26 mouse cellular contexts compared by ENCODE assay signal in the genomic region with DNA sequence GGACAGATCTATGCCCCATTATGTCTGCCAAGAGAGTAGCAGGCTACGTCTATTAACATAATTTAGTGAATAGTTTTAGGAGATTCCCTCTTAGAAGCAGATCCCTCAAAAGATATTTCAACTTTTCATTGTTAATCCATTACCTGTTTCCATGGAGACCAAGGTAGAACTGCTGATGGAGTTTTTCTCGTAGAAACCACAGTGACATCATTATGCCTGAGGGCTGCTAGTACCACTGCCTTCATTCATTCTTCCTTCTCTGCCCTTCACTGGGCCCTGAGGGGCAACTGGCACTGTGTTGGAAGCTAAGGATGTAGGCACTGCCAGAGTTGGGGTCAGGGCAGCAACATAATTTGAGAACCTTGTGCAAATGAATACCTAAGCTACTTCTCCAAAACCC.
DNase-seq lines count a peak whose midpoint lies in the region; ATAC-seq and TF ChIP-seq lines count a peak whose summit lies in the region.
"Had no signal": no experiment of that assay in that cellular context is flagged by ENCODE, and none has a peak within 500 bp of the region (broad histone marks: within the 10 kb centered on the region; RNA-seq: fewer than 3 reads in every experiment).

No protein-coding gene starts in this region.

- no peak overlapping the region for H3K27ac ChIP-seq in forebrain, embryonic 13.5 days
- H3K27ac ChIP-seq in forebrain, embryonic 11.5 days (ENCODE audit: low read depth, low read length): no peak overlapping the region
- no peak overlapping the region for H3K27ac ChIP-seq in hindbrain, embryonic 15.5 days (replicated peaks)
- no peak overlapping the region for H3K27ac ChIP-seq in hindbrain, embryonic 11.5 days (ENCODE audit: low read depth, low read length)
- H3K27ac ChIP-seq in midbrain, embryonic 14.5 days (replicated peaks; ENCODE audit: low read depth, low read length): no peak overlapping the region
- no peak overlapping the region for H3K27ac ChIP-seq in midbrain, embryonic 11.5 days (ENCODE audit: low read depth, low read length)
- H3K27ac ChIP-seq in midbrain, postnatal 0 days (ENCODE audit: low read depth, low read length): no peak overlapping the region
- H3K27ac ChIP-seq: embryonic facial prominence, embryonic 10.5 days; embryonic facial prominence, embryonic 13.5 days; heart, embryonic 13.5 days; hindbrain, embryonic 14.5 days had no signal

- 0 out of 2 replicates have a peak, but pooled peaks have one; percentile 48 for ATAC-seq in forebrain, embryonic 13.5 days
- ATAC-seq in forebrain, embryonic 11.5 days (replicated peaks; ENCODE audit: low FRiP score): no peak
- ATAC-seq in hindbrain, embryonic 15.5 days (ENCODE audit: low FRiP score, low read depth): peak; percentile 30; the same call in 1 of the 2 replicates
- no peak for ATAC-seq in hindbrain, embryonic 11.5 days (ENCODE audit: low FRiP score)
- ATAC-seq in midbrain, embryonic 14.5 days (ENCODE audit: low FRiP score, low TSS enrichment): no peak
- ATAC-seq in midbrain, embryonic 11.5 days (ENCODE audit: low FRiP score): no peak
- ATAC-seq in midbrain, postnatal 0 days (ENCODE audit: low FRiP score): peak; percentile 36; the same call in 1 of the 2 replicates
- ATAC-seq: activated CD4-positive, CD25-positive, alpha-beta regulatory T cell, adult 4 months; inflammation-experienced regulatory T-cells, adult 6 months; intestine, embryonic 16.5 days had no signal

- no peaks in the 10 kb centered on the region for H3K9me3 ChIP-seq in forebrain, embryonic 13.5 days (replicated peaks)
- no peaks in the 10 kb centered on the region for H3K9me3 ChIP-seq in forebrain, embryonic 11.5 days (ENCODE audit: control insufficient read depth, low read length)
- no peaks in the 10 kb centered on the region for H3K9me3 ChIP-seq in hindbrain, embryonic 15.5 days
- no peaks in the 10 kb centered on the region for H3K9me3 ChIP-seq in hindbrain, embryonic 11.5 days (ENCODE audit: control insufficient read depth, low read length)
- no peaks in the 10 kb centered on the region for H3K9me3 ChIP-seq in midbrain, embryonic 14.5 days (ENCODE audit: control insufficient read depth, low read length)
- H3K9me3 ChIP-seq in midbrain, embryonic 11.5 days (ENCODE audit: control insufficient read depth, low read length): no peaks in the 10 kb centered on the region
- H3K9me3 ChIP-seq in midbrain, postnatal 0 days (ENCODE audit: low read length): no peaks in the 10 kb centered on the region
- H3K9me3 ChIP-seq: embryonic facial prominence, embryonic 10.5 days; embryonic facial prominence, embryonic 13.5 days; heart, embryonic 13.5 days had no signal

- H3K4me2 ChIP-seq in forebrain, embryonic 13.5 days: no peak overlapping the region
- H3K4me2 ChIP-seq in forebrain, embryonic 11.5 days (ENCODE audit: low read depth, low read length, severe bottlenecking): no peak overlapping the region
- no peak overlapping the region for H3K4me2 ChIP-seq in hindbrain, embryonic 15.5 days
- no peak overlapping the region for H3K4me2 ChIP-seq in hindbrain, embryonic 11.5 days (replicated peaks; ENCODE audit: low read depth, low read length)
- no peak overlapping the region for H3K4me2 ChIP-seq in midbrain, embryonic 14.5 days (ENCODE audit: low read length)
- no peak overlapping the region for H3K4me2 ChIP-seq in midbrain, embryonic 11.5 days
- H3K4me2 ChIP-seq in midbrain, postnatal 0 days (ENCODE audit: low read depth, low read length, poor library complexity, severe bottlenecking): no peak overlapping the region
- H3K4me2 ChIP-seq: embryonic facial prominence, embryonic 13.5 days; heart, embryonic 13.5 days; hindbrain, embryonic 14.5 days had no signal

- H3K4me1 ChIP-seq in forebrain, embryonic 13.5 days: no peaks in the 10 kb centered on the region
- H3K4me1 ChIP-seq in forebrain, embryonic 11.5 days (replicated peaks; ENCODE audit: control insufficient read depth, insufficient read depth, low read length): no peaks in the 10 kb centered on the region
- H3K4me1 ChIP-seq in hindbrain, embryonic 15.5 days (replicated peaks): no peaks in the 10 kb centered on the region
- H3K4me1 ChIP-seq in hindbrain, embryonic 11.5 days (replicated peaks; ENCODE audit: control insufficient read depth, insufficient read depth, low read length): no peaks in the 10 kb centered on the region
- no peaks in the 10 kb centered on the region for H3K4me1 ChIP-seq in midbrain, embryonic 14.5 days (ENCODE audit: control insufficient read depth, insufficient read depth, low read length)
- no peaks in the 10 kb centered on the region for H3K4me1 ChIP-seq in midbrain, embryonic 11.5 days (ENCODE audit: control insufficient read depth, insufficient read depth, low read length)
- no peaks in the 10 kb centered on the region; the same call in 1 of the 2 replicates for H3K4me1 ChIP-seq in midbrain, postnatal 0 days (ENCODE audit: insufficient read depth, low read length)
- H3K4me1 ChIP-seq: embryonic facial prominence, embryonic 10.5 days; embryonic facial prominence, embryonic 13.5 days; heart, embryonic 13.5 days had no signal

- no peak overlapping the region for H3K9ac ChIP-seq in forebrain, embryonic 13.5 days
- H3K9ac ChIP-seq in forebrain, embryonic 11.5 days (ENCODE audit: low read length): no peak overlapping the region
- H3K9ac ChIP-seq in hindbrain, embryonic 15.5 days: no peak overlapping the region
- H3K9ac ChIP-seq in hindbrain, embryonic 11.5 days (ENCODE audit: low read depth, low read length): no peak overlapping the region
- no peak overlapping the region for H3K9ac ChIP-seq in midbrain, embryonic 14.5 days (replicated peaks; ENCODE audit: low read length)
- H3K9ac ChIP-seq in midbrain, embryonic 11.5 days (ENCODE audit: low read length): no peak overlapping the region
- no peak overlapping the region for H3K9ac ChIP-seq in midbrain, postnatal 0 days (replicated peaks; ENCODE audit: low read length, poor library complexity, severe bottlenecking)
- H3K9ac ChIP-seq: embryonic facial prominence, embryonic 13.5 days; heart, embryonic 13.5 days; hindbrain, embryonic 14.5 days had no signal

- TF ChIP-seq CTCF in midbrain, postnatal 0 days (IDR thresholded peaks at IDR 0.05): no peak

- 51% methylated on average over 2 of the region's 2 CpGs for WGBS in forebrain, embryonic 13.5 days
- 67% methylated on average over 2 of the region's 2 CpGs for WGBS in forebrain, embryonic 11.5 days
- WGBS in hindbrain, embryonic 15.5 days: 57% methylated on average over 2 of the region's 2 CpGs
- 72% methylated on average over 2 of the region's 2 CpGs for WGBS in hindbrain, embryonic 11.5 days
- WGBS in midbrain, embryonic 14.5 days: 47% methylated on average over 2 of the region's 2 CpGs
- 66% methylated on average over 2 of the region's 2 CpGs for WGBS in midbrain, embryonic 11.5 days
- 36% methylated on average over 2 of the region's 2 CpGs for whole genome bisulfite sequencing in midbrain, postnatal 0 days

- H3K27me3 ChIP-seq in forebrain, embryonic 13.5 days: no peaks in the 10 kb centered on the region
- H3K27me3 ChIP-seq in forebrain, embryonic 11.5 days (ENCODE audit: control insufficient read depth, insufficient read depth, low read length): no peaks in the 10 kb centered on the region
- H3K27me3 ChIP-seq in hindbrain, embryonic 15.5 days: no peaks in the 10 kb centered on the region
- no peaks in the 10 kb centered on the region for H3K27me3 ChIP-seq in hindbrain, embryonic 11.5 days (ENCODE audit: control insufficient read depth, insufficient read depth, low read length)
- no peaks in the 10 kb centered on the region for H3K27me3 ChIP-seq in midbrain, embryonic 14.5 days (ENCODE audit: control insufficient read depth, insufficient read depth, low read length)
- H3K27me3 ChIP-seq in midbrain, embryonic 11.5 days (ENCODE audit: control insufficient read depth, insufficient read depth, low read length): no peaks in the 10 kb centered on the region
- no peaks in the 10 kb centered on the region for H3K27me3 ChIP-seq in midbrain, postnatal 0 days (ENCODE audit: insufficient read depth, low read length)
- H3K27me3 ChIP-seq: embryonic facial prominence, embryonic 13.5 days; heart, embryonic 13.5 days had no signal

- no peak for DNase-seq in forebrain, embryonic 11.5 days (ENCODE audit: low spot score)
- DNase-seq in hindbrain, embryonic 11.5 days (ENCODE audit: low spot score): no peak
- DNase-seq in midbrain, embryonic 14.5 days: peak; percentile 20
- DNase-seq in midbrain, embryonic 11.5 days (ENCODE audit: low spot score, missing footprints): no peak
- DNase-seq in midbrain, postnatal 0 days (ENCODE audit: low spot score): peak; percentile 27
- DNase-seq: adrenal gland, adult 8-10 months; adrenal gland, postnatal 25 days; cerebellum, adult 11-12 months; cerebellum, adult 8-10 months; cerebellum, postnatal 10 days; cerebellum, postnatal 36 days; embryo, embryonic 11 days; gastrocnemius, postnatal 25 days; heart, adult 18-20 months; heart, postnatal 14 days; heart, postnatal 4 days had no signal

- H3K4me3 ChIP-seq in forebrain, embryonic 13.5 days: no peak overlapping the region
- no peak overlapping the region for H3K4me3 ChIP-seq in forebrain, embryonic 11.5 days (ENCODE audit: low read depth, low read length)
- H3K4me3 ChIP-seq in hindbrain, embryonic 15.5 days: no peak overlapping the region
- H3K4me3 ChIP-seq in hindbrain, embryonic 11.5 days (ENCODE audit: low read depth, low read length): no peak overlapping the region
- H3K4me3 ChIP-seq in midbrain, embryonic 14.5 days (replicated peaks; ENCODE audit: low read depth, low read length): no peak overlapping the region
- no peak overlapping the region for H3K4me3 ChIP-seq in midbrain, embryonic 11.5 days (ENCODE audit: low read depth, low read length)
- no peak overlapping the region for H3K4me3 ChIP-seq in midbrain, postnatal 0 days (ENCODE audit: low read depth, low read length)
- H3K4me3 ChIP-seq: embryonic facial prominence, embryonic 10.5 days; embryonic facial prominence, embryonic 13.5 days; erythroblast, embryonic 14.5 days; heart, embryonic 13.5 days had no signal

- H3K36me3 ChIP-seq in forebrain, embryonic 13.5 days (ENCODE audit: poor library complexity, severe bottlenecking): no peaks in the 10 kb centered on the region
- no peaks in the 10 kb centered on the region for H3K36me3 ChIP-seq in forebrain, embryonic 11.5 days (ENCODE audit: control insufficient read depth, insufficient read depth, low read length)
- H3K36me3 ChIP-seq in hindbrain, embryonic 15.5 days: no peaks in the 10 kb centered on the region
- no peaks in the 10 kb centered on the region for H3K36me3 ChIP-seq in hindbrain, embryonic 11.5 days (ENCODE audit: control insufficient read depth, insufficient read depth, low read length)
- no peaks in the 10 kb centered on the region for H3K36me3 ChIP-seq in midbrain, embryonic 14.5 days (ENCODE audit: control insufficient read depth, insufficient read depth, low read length)
- H3K36me3 ChIP-seq in midbrain, embryonic 11.5 days (ENCODE audit: control insufficient read depth, insufficient read depth, low read length): no peaks in the 10 kb centered on the region
- H3K36me3 ChIP-seq in midbrain, postnatal 0 days (ENCODE audit: insufficient read depth, low read length): no peaks in the 10 kb centered on the region
- H3K36me3 ChIP-seq: embryonic facial prominence, embryonic 10.5 days; embryonic facial prominence, embryonic 13.5 days; heart, embryonic 13.5 days had no signal

Comparison
In these comparisons a context has a peak if more than half of its experiments do, and no peak if none do; other contexts are left out.
1. ATAC-seq: peak in forebrain, embryonic 13.5 days (single experiment), hindbrain, embryonic 15.5 days (single experiment) and midbrain, postnatal 0 days (single experiment); none in forebrain, embryonic 11.5 days (single experiment), hindbrain, embryonic 11.5 days (single experiment), midbrain, embryonic 14.5 days (single experiment) and midbrain, embryonic 11.5 days (single experiment).
2. DNase-seq: peak in midbrain, embryonic 14.5 days (single experiment) and midbrain, postnatal 0 days (single experiment); none in forebrain, embryonic 11.5 days (single experiment), hindbrain, embryonic 11.5 days (single experiment) and midbrain, embryonic 11.5 days (single experiment).